Mouse (Mus musculus): ENCODE data around the gene Ndufs6. TPM values are rescaled to one million over a fixed set of nuclear protein-coding genes. Genes with fewer than 3 reads are reported as not detected.

Gene Ndufs6
- polyA plus RNA-seq (2014; fragmentation: Nextera tagmentation; extraction: Ambion mirVana), result 330 and 443 TPM in 2 replicates

- H3K27me3 ChIP-seq (replicated peaks; ENCODE audit: control insufficient read depth, insufficient read depth, low read length), result no peaks in the 10 kb centered on the region
- H3K9me3 ChIP-seq (replicated peaks; ENCODE audit: control insufficient read depth, low read length), result no peaks in the 10 kb centered on the region
- peaks cover 26% of the 10 kb centered on the region for H3K36me3 ChIP-seq (ENCODE audit: control insufficient read depth, insufficient read depth, low read length)
- 2% methylated on average over 45 of the region's 45 CpGs for WGBS
- peak within 1 kb of the TSS; percentile 71 for H3K4me2 ChIP-seq (ENCODE audit: low read length)
- H3K4me3 ChIP-seq (ENCODE audit: low read depth, low read length), result peak within 1 kb of the TSS; percentile 75
- H3K9ac ChIP-seq (ENCODE audit: low read length), result peak within 1 kb of the TSS; percentile 77
- peak; percentile 83 for ATAC-seq
- H3K4me1 ChIP-seq (ENCODE audit: control insufficient read depth, insufficient read depth, low read length), result peaks cover 16% of the 10 kb centered on the region
- DNase-seq (ENCODE audit: low spot score), result peak; percentile 95
- H3K27ac ChIP-seq (ENCODE audit: low read depth, low read length), result peak within 1 kb of the TSS; percentile 52; the same call in 1 of the 2 replicates
Measured at GRCm38 (mm10) chr13:73327827-73328698, at the start of gene Ndufs6, which contains the start of gene Mrpl36. Gene Ndufs6, minus strand, starts transcription at chr13:73328542. Gene Mrpl36, plus strand, starts transcription at chr13:73328513.

GRCm38 (mm10) chr13:73377637-73378036, 49.3 kb upstream of the Ndufs6 start:
- Histone ChIP-seq H3K4me3 (ENCODE audit: low read depth, low read length) (no peak overlapping the region), H3K9me3 (replicated peaks; ENCODE audit: control insufficient read depth, low read length) (no peaks in the 10 kb centered on the region), H3K27ac (ENCODE audit: low read depth, low read length) (no peak overlapping the region), H3K27me3 (replicated peaks; ENCODE audit: control insufficient read depth, insufficient read depth, low read length) (no peaks in the 10 kb centered on the region), H3K36me3 (ENCODE audit: control insufficient read depth, insufficient read depth, low read length) (no peaks in the 10 kb centered on the region), H3K9ac (ENCODE audit: low read length) (no peak overlapping the region), H3K4me2 (ENCODE audit: low read length) (no peak overlapping the region), H3K4me1 (ENCODE audit: control insufficient read depth, insufficient read depth, low read length) (no peaks in the 10 kb centered on the region)
- DNase-seq (ENCODE audit: low spot score) (no peak), ATAC-seq (no peak)
- WGBS, result 87% methylated on average over 9 of the region's 9 CpGs

GRCm38 (mm10) chr13:73374612-73375011, 46.3 kb upstream of the Ndufs6 start:
- no peaks in the 10 kb centered on the region for H3K4me1 ChIP-seq (ENCODE audit: control insufficient read depth, insufficient read depth, low read length)
- WGBS, result 49% methylated on average over 2 of the region's 2 CpGs
- H3K4me3 ChIP-seq (ENCODE audit: low read depth, low read length), result no peak overlapping the region
- ATAC-seq (no peak), DNase-seq (ENCODE audit: low spot score) (no peak)
- no peaks in the 10 kb centered on the region for H3K27me3 ChIP-seq (replicated peaks; ENCODE audit: control insufficient read depth, insufficient read depth, low read length)
- no peak overlapping the region for H3K4me2 ChIP-seq (ENCODE audit: low read length)
- no peaks in the 10 kb centered on the region for H3K36me3 ChIP-seq (ENCODE audit: control insufficient read depth, insufficient read depth, low read length)
- no peaks in the 10 kb centered on the region for H3K9me3 ChIP-seq (replicated peaks; ENCODE audit: control insufficient read depth, low read length)
- no peak overlapping the region for H3K27ac ChIP-seq (ENCODE audit: low read depth, low read length)
- no peak overlapping the region for H3K9ac ChIP-seq (ENCODE audit: low read length)

GRCm38 (mm10) chr13:73373367-73373766, 45.0 kb upstream of the Ndufs6 start:
- Histone ChIP-seq H3K9ac (ENCODE audit: low read length) (no peak overlapping the region), H3K4me1 (ENCODE audit: control insufficient read depth, insufficient read depth, low read length) (no peaks in the 10 kb centered on the region), H3K4me3 (ENCODE audit: low read depth, low read length) (no peak overlapping the region), H3K36me3 (ENCODE audit: control insufficient read depth, insufficient read depth, low read length) (no peaks in the 10 kb centered on the region), H3K4me2 (ENCODE audit: low read length) (no peak overlapping the region), H3K9me3 (replicated peaks; ENCODE audit: control insufficient read depth, low read length) (no peaks in the 10 kb centered on the region), H3K27ac (ENCODE audit: low read depth, low read length) (no peak overlapping the region), H3K27me3 (replicated peaks; ENCODE audit: control insufficient read depth, insufficient read depth, low read length) (no peaks in the 10 kb centered on the region)
- DNase-seq (ENCODE audit: low spot score) (no peak), ATAC-seq (no peak)
- 82% methylated on average over 4 of the region's 4 CpGs for WGBS

GRCm38 (mm10) chr13:73357106-73357505, 28.8 kb upstream of the Ndufs6 start:
- DNase-seq (ENCODE audit: low spot score), result no peak
- ATAC-seq, result no peak
- no peaks in the 10 kb centered on the region for H3K9me3 ChIP-seq (replicated peaks; ENCODE audit: control insufficient read depth, low read length)
- no peaks in the 10 kb centered on the region for H3K4me1 ChIP-seq (ENCODE audit: control insufficient read depth, insufficient read depth, low read length)
- H3K27me3 ChIP-seq (replicated peaks; ENCODE audit: control insufficient read depth, insufficient read depth, low read length), result no peaks in the 10 kb centered on the region
- no peak overlapping the region for H3K4me3 ChIP-seq (ENCODE audit: low read depth, low read length)
- WGBS, result 86% methylated on average over 3 of the region's 3 CpGs
- H3K27ac ChIP-seq (ENCODE audit: low read depth, low read length), result no peak overlapping the region
- no peak overlapping the region for H3K4me2 ChIP-seq (ENCODE audit: low read length)
- no peaks in the 10 kb centered on the region for H3K36me3 ChIP-seq (ENCODE audit: control insufficient read depth, insufficient read depth, low read length)
- no peak overlapping the region for H3K9ac ChIP-seq (ENCODE audit: low read length)

GRCm38 (mm10) chr13:73352491-73352890, 24.1 kb upstream of the Ndufs6 start:
- DNase-seq (ENCODE audit: low spot score) (no peak), ATAC-seq (no peak)
- Histone ChIP-seq H3K4me3 (ENCODE audit: low read depth, low read length) (no peak overlapping the region), H3K36me3 (ENCODE audit: control insufficient read depth, insufficient read depth, low read length) (no peaks in the 10 kb centered on the region), H3K4me1 (ENCODE audit: control insufficient read depth, insufficient read depth, low read length) (no peaks in the 10 kb centered on the region), H3K9ac (ENCODE audit: low read length) (no peak overlapping the region), H3K27me3 (replicated peaks; ENCODE audit: control insufficient read depth, insufficient read depth, low read length) (no peaks in the 10 kb centered on the region), H3K4me2 (ENCODE audit: low read length) (no peak overlapping the region), H3K9me3 (replicated peaks; ENCODE audit: control insufficient read depth, low read length) (no peaks in the 10 kb centered on the region), H3K27ac (ENCODE audit: low read depth, low read length) (no peak overlapping the region)

GRCm38 (mm10) chr13:73351910-73352309, 23.6 kb upstream of the Ndufs6 start:
- no peak for DNase-seq (ENCODE audit: low spot score)
- no peak overlapping the region for H3K4me3 ChIP-seq (ENCODE audit: low read depth, low read length)
- H3K27ac ChIP-seq (ENCODE audit: low read depth, low read length), result no peak overlapping the region
- H3K4me2 ChIP-seq (ENCODE audit: low read length), result no peak overlapping the region
- no peak overlapping the region for H3K9ac ChIP-seq (ENCODE audit: low read length)
- no peaks in the 10 kb centered on the region for H3K36me3 ChIP-seq (ENCODE audit: control insufficient read depth, insufficient read depth, low read length)
- WGBS, result 69% methylated on average over 3 of the region's 3 CpGs
- ATAC-seq, result no peak
- no peaks in the 10 kb centered on the region for H3K9me3 ChIP-seq (replicated peaks; ENCODE audit: control insufficient read depth, low read length)
- no peaks in the 10 kb centered on the region for H3K27me3 ChIP-seq (replicated peaks; ENCODE audit: control insufficient read depth, insufficient read depth, low read length)
- H3K4me1 ChIP-seq (ENCODE audit: control insufficient read depth, insufficient read depth, low read length), result no peaks in the 10 kb centered on the region

- ATAC-seq, result no peak
- WGBS, result 88% methylated on average over 9 of the region's 9 CpGs
- no peaks in the 10 kb centered on the region for H3K36me3 ChIP-seq (ENCODE audit: control insufficient read depth, insufficient read depth, low read length)
Measured at GRCm38 (mm10) chr13:73350741-73351140, 22.4 kb upstream of the Ndufs6 start.

GRCm38 (mm10) chr13:73347922-73348650, 19.7 kb upstream of the Ndufs6 start:
- ATAC-seq (no peak), DNase-seq (ENCODE audit: low spot score) (no peak)
- Histone ChIP-seq H3K9ac (ENCODE audit: low read length) (no peak overlapping the region), H3K4me1 (ENCODE audit: control insufficient read depth, insufficient read depth, low read length) (no peaks in the 10 kb centered on the region), H3K4me2 (ENCODE audit: low read length) (no peak overlapping the region), H3K36me3 (ENCODE audit: control insufficient read depth, insufficient read depth, low read length) (no peaks in the 10 kb centered on the region), H3K9me3 (replicated peaks; ENCODE audit: control insufficient read depth, low read length) (no peaks in the 10 kb centered on the region), H3K27ac (ENCODE audit: low read depth, low read length) (no peak overlapping the region), H3K4me3 (ENCODE audit: low read depth, low read length) (no peak overlapping the region), H3K27me3 (replicated peaks; ENCODE audit: control insufficient read depth, insufficient read depth, low read length) (no peaks in the 10 kb centered on the region)
- 85% methylated on average over 7 of the region's 7 CpGs for WGBS

More at GRCm38 (mm10) chr13:73350741-73351140, 22.4 kb upstream of the Ndufs6 start:
- Histone ChIP-seq H3K27ac (ENCODE audit: low read depth, low read length) (no peak overlapping the region), H3K9ac (ENCODE audit: low read length) (no peak overlapping the region), H3K4me2 (ENCODE audit: low read length) (no peak overlapping the region), H3K4me3 (ENCODE audit: low read depth, low read length) (no peak overlapping the region), H3K9me3 (replicated peaks; ENCODE audit: control insufficient read depth, low read length) (no peaks in the 10 kb centered on the region), H3K4me1 (ENCODE audit: control insufficient read depth, insufficient read depth, low read length) (no peaks in the 10 kb centered on the region), H3K27me3 (replicated peaks; ENCODE audit: control insufficient read depth, insufficient read depth, low read length) (no peaks in the 10 kb centered on the region)
- no peak for DNase-seq (ENCODE audit: low spot score)
